Mouse (Mus musculus) hindbrain, postnatal 0 days (tissue): ENCODE results near the gene Pik3r2. TPM values are rescaled to one million over a fixed set of nuclear protein-coding genes. Genes with fewer than 3 reads are reported as not detected.

Experiments
- ATAC-seq: fragments of 200-750 bp; cut with Nextera tagmentation; 2 replicates; pipeline ENCODE4 v1.8.0; 2017; ENCODE audit warnings: mild to moderate bottlenecking, moderate TSS enrichment, moderate library complexity
- DNase-seq: peaks from one replicate; pipeline ENCODE4 v3.0.0-alpha.2; 2015; ENCODE audit warnings: low spot score
- H3K27ac ChIP-seq: fragments of 300-500 bp; sonication (generic); 2 replicates; pipeline ENCODE4 v1.5.1; 2014; ENCODE audit warnings: mild to moderate bottlenecking
- H3K27me3 ChIP-seq: fragments of 300-500 bp; sonication (generic); 2 replicates; pipeline ENCODE4 v1.6.1; 2014; ENCODE audit warnings: low read length, mixed read lengths; ENCODE audit not compliant: insufficient read depth
- H3K36me3 ChIP-seq: fragments of 300-500 bp; sonication (generic); 2 replicates; pipeline ENCODE4 v1.6.1; 2014; ENCODE audit warnings: low read length, mixed read lengths; ENCODE audit not compliant: insufficient read depth
- H3K4me1 ChIP-seq: fragments of 300-500 bp; sonication (generic); 2 replicates; pipeline ENCODE4 v1.6.1; 2014; ENCODE audit warnings: antibody characterized with exemption, low read length, mixed read lengths; ENCODE audit not compliant: insufficient read depth
- H3K4me2 ChIP-seq: fragments of 300-500 bp; sonication (generic); 2 replicates; pipeline ENCODE4 v1.6.1; 2014; ENCODE audit warnings: low read depth, mild to moderate bottlenecking, low read length, moderate library complexity, mixed read lengths
- H3K4me3 ChIP-seq: fragments of 300-500 bp; sonication (generic); 2 replicates; pipeline ENCODE4 v1.5.1; 2014; ENCODE audit warnings: low read length
- H3K9ac ChIP-seq: fragments of 300-500 bp; sonication (generic); replicated peaks from 2 replicates; pipeline ENCODE4 v1.6.1; 2014; ENCODE audit warnings: mild to moderate bottlenecking, low read length, moderate library complexity, mixed read lengths
- H3K9me3 ChIP-seq: fragments of 300-500 bp; sonication (generic); 2 replicates; pipeline ENCODE4 v1.6.1; 2016; ENCODE audit warnings: low read length, mixed read lengths
- CTCF ChIP-seq: IDR thresholded peaks from 2 replicates; pipeline ENCODE4 v1.5.1; 2016; ENCODE audit warnings: antibody characterized with exemption, control low read depth, low read depth
- WGBS: fragments of 180-500 bp; shearing (Covaris S2); extraction: QIAGEN DNeasy Blood & Tissue Kit; methylation state at CpG from one replicate; pipeline ENCODE4 v1.1.7; 2014; 5-methylcytosine and 5-hydroxymethylcytosine counted together
- polyA plus RNA-seq: library from polyadenylated mRNA; unstranded; fragments of >200 nt; fragmentation: Nextera tagmentation; extraction: Ambion mirVana; gene quantifications from 2 replicates; pipeline ENCODE4 v1.2.1, GENCODE M21; 2015
- total RNA-seq: library from RNA; depleted of rRNA; stranded (reverse); fragments of >200 nt; gene quantifications from 2 replicates; pipeline ENCODE4 v1.2.3, GENCODE M21; 2014

Pik3r2 gene
- total and polyA plus RNA-seq, 2 experiments from 2014 or later: 101 to 176 TPM

- no peak overlapping the region for H3K9ac ChIP-seq
- H3K4me3 ChIP-seq: no peak overlapping the region
- no peaks in the 10 kb centered on the region for H3K27me3 ChIP-seq
- DNase-seq (no peak), ATAC-seq (peak; percentile 36; the same call in 1 of the 2 replicates)
- no peaks in the 10 kb centered on the region for H3K36me3 ChIP-seq
- no peak for TF ChIP-seq CTCF
- no peaks in the 10 kb centered on the region for H3K4me1 ChIP-seq
- no peak overlapping the region for H3K27ac ChIP-seq
- no peak overlapping the region for H3K4me2 ChIP-seq
- peaks cover 7% of the 10 kb centered on the region; the same call in 1 of the 2 replicates for H3K9me3 ChIP-seq
- 3% methylated on average over 31 of the region's 31 CpGs for WGBS
Observed at GRCm38 (mm10) chr8:70820101-70820935, 43.8 kb upstream of the Pik3r2 start.

GRCm38 (mm10) chr8:70816679-70817078 lies 40.2 kb upstream of the Pik3r2 start:
- H3K9ac ChIP-seq: no peak overlapping the region
- no peaks in the 10 kb centered on the region for H3K4me1 ChIP-seq
- no peak for DNase-seq
- ATAC-seq: peak; percentile 56; the same call in 1 of the 2 replicates
- WGBS: 10% methylated on average over 26 of the region's 30 CpGs
- no peaks in the 10 kb centered on the region for H3K27me3 ChIP-seq
- no peaks in the 10 kb centered on the region for H3K36me3 ChIP-seq
- no peak for TF ChIP-seq CTCF
- H3K4me3 ChIP-seq: peak overlapping the region; percentile 10; the same call in 1 of the 2 replicates
- H3K4me2 ChIP-seq: peak overlapping the region; percentile 36
- no peak overlapping the region for H3K27ac ChIP-seq
- peaks cover 7% of the 10 kb centered on the region; the same call in 1 of the 2 replicates for H3K9me3 ChIP-seq

- TF ChIP-seq CTCF: no peak
- ATAC-seq (no peak), DNase-seq (no peak)
- Histone ChIP-seq H3K27ac (no peak overlapping the region), H3K4me1 (no peaks in the 10 kb centered on the region), H3K9me3 (no peaks in the 10 kb centered on the region), H3K4me3 (no peak overlapping the region), H3K36me3 (no peaks in the 10 kb centered on the region), H3K27me3 (no peaks in the 10 kb centered on the region), H3K4me2 (no peak overlapping the region), H3K9ac (no peak overlapping the region)
- WGBS: 71% methylated on average over 4 of the region's 4 CpGs
Observed at GRCm38 (mm10) chr8:70812885-70813284, 36.4 kb upstream of the Pik3r2 start.

- Histone ChIP-seq H3K27me3 (no peaks in the 10 kb centered on the region), H3K4me3 (no peak overlapping the region), H3K36me3 (no peaks in the 10 kb centered on the region), H3K4me2 (no peak overlapping the region), H3K4me1 (no peaks in the 10 kb centered on the region), H3K9me3 (no peaks in the 10 kb centered on the region), H3K9ac (no peak overlapping the region), H3K27ac (no peak overlapping the region)
- ATAC-seq (no peak), DNase-seq (no peak)
- 39% methylated on average over 4 of the region's 4 CpGs for WGBS
- TF ChIP-seq CTCF: no peak
Observed at GRCm38 (mm10) chr8:70812055-70812454, 35.5 kb upstream of the Pik3r2 start.

- ATAC-seq (no peak), DNase-seq (no peak)
- Histone ChIP-seq H3K4me1 (no peaks in the 10 kb centered on the region), H3K4me3 (no peak overlapping the region), H3K4me2 (no peak overlapping the region), H3K9ac (no peak overlapping the region), H3K9me3 (no peaks in the 10 kb centered on the region), H3K36me3 (no peaks in the 10 kb centered on the region), H3K27me3 (no peaks in the 10 kb centered on the region), H3K27ac (no peak overlapping the region)
- TF ChIP-seq CTCF: no peak
- 72% methylated on average over 20 of the region's 20 CpGs for WGBS
Observed at GRCm38 (mm10) chr8:70810962-70811680, 34.6 kb upstream of the Pik3r2 start.

- Histone ChIP-seq H3K27me3 (0 out of 2 replicates have a peak, but pooled peaks cover 5% of the 10 kb centered on the region), H3K9ac (no peak overlapping the region)
- WGBS: 74% methylated on average over 8 of the region's 8 CpGs
Observed at GRCm38 (mm10) chr8:70808955-70809701, 32.6 kb upstream of the Pik3r2 start.

More at GRCm38 (mm10) chr8:70808955-70809701, 32.6 kb upstream of the Pik3r2 start:
- Histone ChIP-seq H3K27ac (no peak overlapping the region), H3K4me2 (no peak overlapping the region), H3K4me1 (peaks cover 7% of the 10 kb centered on the region), H3K9me3 (no peaks in the 10 kb centered on the region), H3K36me3 (no peaks in the 10 kb centered on the region), H3K4me3 (no peak overlapping the region)
- DNase-seq: no peak
- ATAC-seq: no peak
- no peak for TF ChIP-seq CTCF
